Mouse (Mus musculus) midbrain, embryonic 16.5 days (tissue): ENCODE results near the gene Gtf2h4. TPM values are rescaled to one million over a fixed set of nuclear protein-coding genes. Genes with fewer than 3 reads are reported as not detected.
A peak's percentile ranks its signal among the peaks of the same experiment; 100 is the strongest.

Experiments
- ATAC-seq: fragments of 200-750 bp; cut with Nextera tagmentation; 2 replicates; pipeline ENCODE4 v1.8.0; 2017; ENCODE audit warnings: moderate TSS enrichment
- H3K27ac ChIP-seq: fragments of 300-500 bp; sonication (generic); 2 replicates; pipeline ENCODE4 v1.5.1; 2014; ENCODE audit warnings: mild to moderate bottlenecking, low read length, mixed read lengths
- H3K27me3 ChIP-seq: fragments of 300-500 bp; sonication (generic); 2 replicates; pipeline ENCODE4 v1.6.1; 2014; ENCODE audit warnings: low read depth, low read length, mixed read lengths; ENCODE audit not compliant: control insufficient read depth, insufficient read depth
- H3K36me3 ChIP-seq: fragments of 300-500 bp; sonication (generic); 2 replicates; pipeline ENCODE4 v1.6.1; 2014; ENCODE audit warnings: mild to moderate bottlenecking, low read length, moderate library complexity, mixed read lengths; ENCODE audit not compliant: control insufficient read depth, insufficient read depth
- H3K4me1 ChIP-seq: fragments of 300-500 bp; sonication (generic); 2 replicates; pipeline ENCODE4 v1.6.1; 2014; ENCODE audit warnings: mild to moderate bottlenecking, low read length, mixed read lengths; ENCODE audit not compliant: control insufficient read depth, insufficient read depth
- H3K4me2 ChIP-seq: fragments of 300-500 bp; sonication (generic); 2 replicates; pipeline ENCODE4 v1.6.1; 2014; ENCODE audit warnings: mild to moderate bottlenecking, low read length, mixed read lengths
- H3K4me3 ChIP-seq: fragments of 300-500 bp; sonication (generic); 2 replicates; pipeline ENCODE4 v1.5.1; 2014; ENCODE audit warnings: low read depth, mild to moderate bottlenecking, low read length, moderate library complexity, mixed read lengths
- H3K9ac ChIP-seq: fragments of 300-500 bp; sonication (generic); 2 replicates; pipeline ENCODE4 v1.6.1; 2014; ENCODE audit warnings: low read depth, low read length, mixed read lengths
- H3K9me3 ChIP-seq: fragments of 300-500 bp; sonication (generic); replicated peaks from 2 replicates; pipeline ENCODE4 v1.6.1; 2014; ENCODE audit warnings: mild to moderate bottlenecking, low read length, mixed read lengths; ENCODE audit not compliant: control insufficient read depth, poor library complexity, severe bottlenecking
- WGBS: fragments of 180-500 bp; shearing (Covaris S2); extraction: QIAGEN DNeasy Blood & Tissue Kit; methylation state at CpG from one replicate; pipeline ENCODE4 v1.1.7; 2014; 5-methylcytosine and 5-hydroxymethylcytosine counted together
- polyA plus RNA-seq: library from polyadenylated mRNA; unstranded; fragments of >200 nt; fragmentation: Nextera tagmentation; extraction: Ambion mirVana; gene quantifications from 2 replicates; pipeline ENCODE4 v1.2.1, GENCODE M21; 2015

Gene Gtf2h4
- polyA plus RNA-seq, 1 experiment from 2014 or later, result 26.5 TPM

GRCm38 (mm10) chr17:35700371-35700961, 26.9 kb upstream of the Gtf2h4 start:
- Histone ChIP-seq H3K4me3 (peak overlapping the region; percentile 68), H3K36me3 (no peaks in the 10 kb centered on the region), H3K27ac (peak overlapping the region; percentile 98), H3K9me3 (no peaks in the 10 kb centered on the region), H3K4me2 (peak overlapping the region; percentile 94), H3K4me1 (peaks cover 55% of the 10 kb centered on the region), H3K27me3 (no peaks in the 10 kb centered on the region), H3K9ac (peak overlapping the region; percentile 95)
- WGBS, result under 1% methylated on average over 42 of the region's 66 CpGs
- ATAC-seq, result peak; percentile 50

GRCm38 (mm10) chr17:35699919-35700318, 26.4 kb upstream of the Gtf2h4 start:
- under 1% methylated on average over 19 of the region's 19 CpGs for WGBS
- H3K27ac ChIP-seq, result peak overlapping the region; percentile 98
- H3K27me3 ChIP-seq, result no peaks in the 10 kb centered on the region
- ATAC-seq, result peak; percentile 12; the same call in 1 of the 2 replicates
- peaks cover 55% of the 10 kb centered on the region for H3K4me1 ChIP-seq
- H3K9ac ChIP-seq, result peak overlapping the region; percentile 95
- no peaks in the 10 kb centered on the region for H3K36me3 ChIP-seq
- H3K4me2 ChIP-seq, result peak overlapping the region; percentile 94
- H3K4me3 ChIP-seq, result peak overlapping the region; percentile 68
- no peaks in the 10 kb centered on the region for H3K9me3 ChIP-seq

GRCm38 (mm10) chr17:35698501-35698883, 25.0 kb upstream of the Gtf2h4 start:
- Histone ChIP-seq H3K9ac (peak overlapping the region; percentile 83), H3K27ac (peak overlapping the region; percentile 98), H3K4me1 (peaks cover 43% of the 10 kb centered on the region), H3K4me3 (peak overlapping the region; percentile 45), H3K27me3 (no peaks in the 10 kb centered on the region), H3K4me2 (peak overlapping the region; percentile 94), H3K36me3 (peaks cover under 1% of the 10 kb centered on the region; the same call in 1 of the 2 replicates), H3K9me3 (no peaks in the 10 kb centered on the region)
- no peak for ATAC-seq
- WGBS, result 15% methylated on average over 5 of the region's 5 CpGs

DNA sequence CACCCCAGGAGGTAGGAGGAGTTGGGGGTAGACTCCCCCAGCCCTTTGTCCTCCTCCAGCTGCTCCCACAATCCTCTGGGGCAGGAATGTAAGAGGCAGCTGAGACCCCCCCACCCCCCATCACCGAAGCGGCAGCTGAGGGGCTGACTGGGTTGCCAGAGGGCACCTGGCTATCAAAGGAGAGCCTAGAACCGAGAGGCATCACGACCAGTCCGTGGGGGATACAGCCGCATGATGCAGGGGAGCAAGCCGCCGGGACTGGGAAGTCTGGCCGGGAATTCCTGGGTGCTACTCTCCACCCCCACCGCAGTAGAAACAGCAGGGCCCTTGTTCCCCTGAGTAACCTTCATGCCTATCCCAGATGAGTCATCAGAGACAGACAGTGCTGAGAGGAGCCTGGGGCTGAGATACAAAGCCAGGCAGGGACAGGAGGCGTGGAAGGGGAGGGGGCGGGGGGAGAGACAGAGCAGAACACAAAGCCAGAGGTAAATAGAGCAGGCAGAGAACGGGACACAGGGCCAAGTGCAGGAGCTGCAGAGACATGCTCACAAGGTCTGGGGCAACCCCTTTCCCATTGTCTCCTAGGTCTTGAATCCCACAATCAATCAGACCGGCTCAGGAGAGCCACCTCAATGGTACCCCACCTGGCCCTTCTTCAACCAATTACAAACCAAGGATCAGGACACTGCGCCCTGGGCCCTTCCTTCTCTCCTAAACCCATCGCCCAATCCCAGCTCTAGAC, 24.4 kb upstream of the Gtf2h4 start:
- peak; percentile 50 for ATAC-seq
- peak overlapping the region; percentile 45 for H3K4me3 ChIP-seq
- H3K36me3 ChIP-seq, result peaks cover 6% of the 10 kb centered on the region; the same call in 1 of the 2 replicates
- H3K27ac ChIP-seq, result peak overlapping the region; percentile 98
- no peaks in the 10 kb centered on the region for H3K27me3 ChIP-seq
- under 1% methylated on average over 16 of the region's 16 CpGs for WGBS
- peak overlapping the region; percentile 83 for H3K9ac ChIP-seq
- no peaks in the 10 kb centered on the region for H3K9me3 ChIP-seq
- peaks cover 41% of the 10 kb centered on the region for H3K4me1 ChIP-seq
- peak overlapping the region; percentile 94 for H3K4me2 ChIP-seq

DNA sequence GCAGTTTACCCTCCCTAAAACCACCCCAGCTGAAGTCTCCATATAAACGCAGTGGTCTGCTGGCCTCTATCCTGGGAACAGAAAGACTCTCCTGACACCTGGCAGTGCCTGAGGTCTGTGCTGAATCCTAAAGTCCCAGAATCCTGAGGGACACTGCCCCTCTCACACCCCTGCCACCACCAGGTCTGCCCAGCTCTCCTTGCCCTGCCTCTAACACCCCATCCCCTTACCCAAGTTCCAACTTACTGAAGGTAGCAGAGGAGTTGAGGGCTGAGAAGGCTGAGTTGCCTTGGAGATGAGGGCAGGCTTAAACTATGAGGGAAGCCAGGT, 23.9 kb upstream of the Gtf2h4 start:
- Histone ChIP-seq H3K9me3 (no peaks in the 10 kb centered on the region), H3K27me3 (no peaks in the 10 kb centered on the region), H3K9ac (peak overlapping the region; percentile 83), H3K4me2 (peak overlapping the region; percentile 94), H3K4me1 (peaks cover 40% of the 10 kb centered on the region), H3K4me3 (peak overlapping the region; percentile 45), H3K27ac (peak overlapping the region; percentile 98), H3K36me3 (peaks cover 9% of the 10 kb centered on the region; the same call in 1 of the 2 replicates)
- WGBS, result 23% methylated on average over 1 of the region's 1 CpGs
- ATAC-seq, result peak; percentile 12

DNA sequence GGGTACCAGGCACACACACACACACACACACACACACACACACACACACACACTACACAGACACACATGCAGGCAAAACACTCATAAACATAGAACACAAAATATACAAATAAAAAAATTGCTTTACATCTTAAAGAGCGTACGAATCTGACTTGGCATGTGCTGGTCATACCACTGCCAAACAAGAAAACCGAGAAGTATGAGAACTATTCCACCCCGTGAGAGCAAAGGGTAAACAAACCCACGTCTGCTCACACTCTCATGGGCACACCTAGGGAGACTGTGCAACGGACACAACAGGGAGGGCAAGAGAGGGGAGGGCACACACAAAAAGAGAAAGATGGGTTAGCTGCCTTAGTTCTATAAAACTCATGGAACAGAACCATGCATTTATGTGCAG, 23.2 kb upstream of the Gtf2h4 start:
- H3K9ac ChIP-seq, result peak overlapping the region; percentile 83
- ATAC-seq, result no peak

GRCm38 (mm10) chr17:35695289-35695688, 21.8 kb upstream of the Gtf2h4 start:
- H3K27ac ChIP-seq, result no peak overlapping the region
- no peak overlapping the region for H3K9ac ChIP-seq
- H3K27me3 ChIP-seq, result no peaks in the 10 kb centered on the region
- no peaks in the 10 kb centered on the region for H3K9me3 ChIP-seq
- H3K36me3 ChIP-seq, result peaks cover 18% of the 10 kb centered on the region
- WGBS, result 95% methylated on average over 2 of the region's 2 CpGs
- peaks cover 32% of the 10 kb centered on the region for H3K4me1 ChIP-seq
- no peak overlapping the region for H3K4me3 ChIP-seq
- no peak for ATAC-seq
- H3K4me2 ChIP-seq, result no peak overlapping the region

More for the DNA sequence above, 23.2 kb upstream of the Gtf2h4 start:
- Histone ChIP-seq H3K4me2 (peak overlapping the region; percentile 94), H3K4me1 (peaks cover 33% of the 10 kb centered on the region), H3K9me3 (no peaks in the 10 kb centered on the region), H3K4me3 (peak overlapping the region; percentile 45), H3K27ac (peak overlapping the region; percentile 98), H3K36me3 (peaks cover 10% of the 10 kb centered on the region; the same call in 1 of the 2 replicates), H3K27me3 (no peaks in the 10 kb centered on the region)
- WGBS, result 60% methylated on average over 6 of the region's 6 CpGs

GRCm38 (mm10) chr17:35693906-35694305, 20.4 kb upstream of the Gtf2h4 start:
- Histone ChIP-seq H3K27me3 (no peaks in the 10 kb centered on the region), H3K4me3 (no peak overlapping the region), H3K36me3 (peaks cover 27% of the 10 kb centered on the region), H3K4me1 (peaks cover 24% of the 10 kb centered on the region), H3K9me3 (no peaks in the 10 kb centered on the region), H3K9ac (no peak overlapping the region), H3K27ac (no peak overlapping the region), H3K4me2 (no peak overlapping the region)
- ATAC-seq, result no peak
- 92% methylated on average over 5 of the region's 5 CpGs for WGBS

- WGBS, result 73% methylated on average over 4 of the region's 4 CpGs
- H3K27ac ChIP-seq, result no peak overlapping the region
- no peak overlapping the region for H3K4me3 ChIP-seq
- no peaks in the 10 kb centered on the region for H3K9me3 ChIP-seq
- ATAC-seq, result no peak
- H3K27me3 ChIP-seq, result no peaks in the 10 kb centered on the region
- H3K36me3 ChIP-seq, result peaks cover 37% of the 10 kb centered on the region
- peaks cover 10% of the 10 kb centered on the region for H3K4me1 ChIP-seq
- no peak overlapping the region for H3K4me2 ChIP-seq
- H3K9ac ChIP-seq, result no peak overlapping the region
These were observed 18.8 kb upstream of the Gtf2h4 start for GRCm38 (mm10) chr17:35692368-35692767.
